Mouse (Mus musculus) limb, embryonic 14.5 days (tissue): ENCODE measurements around the gene Alox12b. TPM values are rescaled to one million over a fixed set of nuclear protein-coding genes. Genes with fewer than 3 reads are reported as not detected.

Source experiments
- ATAC-seq: fragments of 200-750 bp; cut with Nextera tagmentation; 2 replicates; pipeline ENCODE4 v1.8.0; 2017; ENCODE audit warnings: low read depth, moderate number of reproducible peaks, moderate TSS enrichment; ENCODE audit not compliant: low FRiP score
- DNase-seq: peaks from one replicate; pipeline ENCODE4 v3.0.0-alpha.2; 2015; ENCODE audit warnings: low spot score
- H3K27ac ChIP-seq: fragments of 300-500 bp; sonication (generic); replicated peaks from 2 replicates; pipeline ENCODE4 v1.5.1; 2014; ENCODE audit warnings: low read depth, mild to moderate bottlenecking, low read length, moderate library complexity, mixed read lengths
- H3K27me3 ChIP-seq: fragments of 300-500 bp; sonication (generic); 2 replicates; pipeline ENCODE4 v1.6.1; 2014; ENCODE audit warnings: low read length, mixed read lengths; ENCODE audit not compliant: control insufficient read depth, insufficient read depth
- H3K36me3 ChIP-seq: fragments of 300-500 bp; sonication (generic); 2 replicates; pipeline ENCODE4 v1.6.1; 2014; ENCODE audit warnings: mild to moderate bottlenecking, low read length, moderate library complexity, mixed read lengths; ENCODE audit not compliant: control insufficient read depth, insufficient read depth
- H3K4me1 ChIP-seq: fragments of 300-500 bp; sonication (generic); 2 replicates; pipeline ENCODE4 v1.6.1; 2014; ENCODE audit warnings: antibody characterized with exemption, low read length, mixed read lengths; ENCODE audit not compliant: control insufficient read depth, insufficient read depth
- H3K4me2 ChIP-seq: fragments of 300-500 bp; sonication (generic); replicated peaks from 2 replicates; pipeline ENCODE4 v1.6.1; 2014; ENCODE audit warnings: low read depth, mild to moderate bottlenecking, low read length, moderate library complexity; ENCODE audit not compliant: severe bottlenecking
- H3K4me3 ChIP-seq: fragments of 300-500 bp; sonication (generic); replicated peaks from 2 replicates; pipeline ENCODE4 v1.5.1; 2014; ENCODE audit warnings: low read length
- H3K9ac ChIP-seq: fragments of 300-500 bp; sonication (generic); 2 replicates; pipeline ENCODE4 v1.6.1; 2014; ENCODE audit warnings: mild to moderate bottlenecking, low read depth, low read length, moderate library complexity; ENCODE audit not compliant: severe bottlenecking
- H3K9me3 ChIP-seq: fragments of 300-500 bp; sonication (generic); 2 replicates; pipeline ENCODE4 v1.6.1; 2016; ENCODE audit warnings: low read length; ENCODE audit not compliant: control insufficient read depth
- POLR2A ChIP-seq: fragments of 200-500 bp; IDR thresholded peaks from 2 replicates; pipeline ENCODE4 v1.8.0; 2012; ENCODE audit warnings: inconsistent platforms, mild to moderate bottlenecking, moderate library complexity, borderline replicate concordance; ENCODE audit not compliant: insufficient read depth, insufficient read length; ENCODE audit errors: extremely low read depth
- WGBS: fragments of 180-500 bp; shearing (Covaris S2); extraction: QIAGEN DNeasy Blood & Tissue Kit; methylation state at CpG from one replicate; pipeline ENCODE4 v1.1.7; 2014; 5-methylcytosine and 5-hydroxymethylcytosine counted together
- polyA plus RNA-seq, 2 experiments: library from polyadenylated mRNA; depleted of rRNA in 1 of 2; stranded (reverse) in 1 of 2; unstranded in 1 of 2; fragments of >200 nt; fragmentation: Nextera tagmentation in 1 of 2; extraction: Ambion mirVana in 1 of 2; gene quantifications; 2 replicates each; pipeline versions ENCODE4 v1.2.1 to v1.2.3; 2012 to 2014

The Alox12b gene
- polyA plus RNA-seq, 2 experiments: 0.24 to 0.83 TPM

DNA sequence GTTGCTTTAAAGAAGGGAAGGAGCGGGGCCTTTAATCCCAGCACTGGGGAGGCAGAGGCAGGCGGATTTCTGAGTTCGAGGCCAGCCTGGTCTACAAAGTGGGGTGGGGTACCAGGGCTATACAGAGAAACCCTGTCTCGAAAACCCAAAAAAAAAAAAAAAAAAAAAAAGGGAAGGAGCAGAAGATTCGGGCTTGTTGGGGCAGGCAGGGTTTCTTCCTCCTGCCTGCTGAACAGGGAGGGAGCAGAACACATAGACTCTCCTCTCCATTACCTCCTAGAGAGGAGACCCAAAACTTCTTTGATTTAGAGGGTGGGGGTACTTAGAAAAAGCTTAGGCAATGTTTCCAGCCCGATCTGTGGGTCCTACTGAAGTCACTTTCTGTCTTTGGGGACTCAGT, 21.4 kb upstream of the Alox12b start:
- no peak for DNase-seq
- no peaks in the 10 kb centered on the region for H3K9me3 ChIP-seq
- H3K4me2 ChIP-seq: no peak overlapping the region
- H3K27me3 ChIP-seq: no peaks in the 10 kb centered on the region
- H3K36me3 ChIP-seq: no peaks in the 10 kb centered on the region
- no peak overlapping the region for H3K4me3 ChIP-seq
- 82% methylated on average over 6 of the region's 6 CpGs for WGBS
- H3K4me1 ChIP-seq: peaks cover 13% of the 10 kb centered on the region
- ATAC-seq: no peak
- no peak overlapping the region for H3K9ac ChIP-seq
- H3K27ac ChIP-seq: no peak overlapping the region
- TF ChIP-seq POLR2A: no peak

DNA sequence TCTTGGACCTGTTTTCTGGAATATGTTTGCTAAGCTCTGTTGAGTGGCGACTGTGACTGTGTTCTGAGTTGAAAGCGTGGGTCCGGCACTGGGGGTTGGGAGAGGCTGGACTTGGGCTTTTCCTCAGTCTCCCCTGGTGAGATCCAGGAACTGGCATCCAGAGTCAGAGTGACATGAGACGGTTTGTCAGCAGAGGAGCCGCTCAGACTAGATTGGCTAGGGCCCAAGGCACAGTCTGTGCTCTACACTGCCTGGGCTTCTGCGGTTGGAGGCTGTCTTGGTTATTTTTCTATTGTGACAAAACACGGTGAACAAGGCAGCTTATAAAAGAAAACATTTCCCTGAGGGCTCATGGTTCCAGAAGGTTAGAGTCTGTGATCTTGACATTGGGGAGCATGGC, 9.2 kb upstream of the Alox12b start:
- Histone ChIP-seq H3K4me3 (no peak overlapping the region), H3K36me3 (no peaks in the 10 kb centered on the region), H3K4me2 (no peak overlapping the region), H3K4me1 (no peaks in the 10 kb centered on the region), H3K27me3 (no peaks in the 10 kb centered on the region), H3K9me3 (no peaks in the 10 kb centered on the region), H3K9ac (no peak overlapping the region), H3K27ac (no peak overlapping the region)
- WGBS: 73% methylated on average over 7 of the region's 7 CpGs
- ATAC-seq (no peak), DNase-seq (no peak)
- no peak for TF ChIP-seq POLR2A

GRCm38 (mm10) chr11:69148451-69148960, 8.3 kb upstream of the Alox12b start:
- DNase-seq (no peak), ATAC-seq (no peak)
- H3K9ac ChIP-seq: no peak overlapping the region
- WGBS: 84% methylated on average over 5 of the region's 5 CpGs
- H3K36me3 ChIP-seq: no peaks in the 10 kb centered on the region
- H3K27me3 ChIP-seq: no peaks in the 10 kb centered on the region
- H3K4me3 ChIP-seq: no peak overlapping the region
- TF ChIP-seq POLR2A: no peak
- H3K27ac ChIP-seq: no peak overlapping the region
- H3K4me1 ChIP-seq: no peaks in the 10 kb centered on the region
- no peak overlapping the region for H3K4me2 ChIP-seq
- no peaks in the 10 kb centered on the region for H3K9me3 ChIP-seq

GRCm38 (mm10) chr11:69149728-69150127, 7.1 kb upstream of the Alox12b start:
- WGBS: 75% methylated on average over 6 of the region's 6 CpGs
- H3K9me3 ChIP-seq: no peaks in the 10 kb centered on the region
- H3K4me1 ChIP-seq: no peaks in the 10 kb centered on the region
- H3K9ac ChIP-seq: no peak overlapping the region
- TF ChIP-seq POLR2A: no peak
- no peak overlapping the region for H3K4me3 ChIP-seq
- DNase-seq: no peak
- ATAC-seq: no peak
- H3K4me2 ChIP-seq: no peak overlapping the region
- H3K36me3 ChIP-seq: no peaks in the 10 kb centered on the region
- H3K27ac ChIP-seq: no peak overlapping the region
- H3K27me3 ChIP-seq: no peaks in the 10 kb centered on the region

DNA sequence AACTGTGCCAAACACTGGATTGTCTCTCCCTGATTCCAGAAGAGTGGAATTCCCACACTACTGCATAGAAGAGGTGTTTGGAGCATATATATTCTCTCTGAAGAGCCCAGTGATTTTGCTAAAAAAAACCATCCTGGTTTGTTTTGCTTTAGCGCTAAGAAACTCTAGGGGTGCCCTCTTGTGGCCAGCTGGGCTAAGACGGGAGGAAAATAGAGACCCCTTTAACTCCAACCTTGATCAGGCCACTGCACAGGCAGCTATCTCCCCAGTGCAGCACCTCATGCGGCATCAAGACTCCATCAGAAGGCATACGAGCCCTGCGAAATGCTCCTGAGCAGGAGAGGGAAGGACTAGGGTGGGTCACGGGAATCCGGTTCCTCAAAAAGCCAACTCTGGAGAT, 6.3 kb upstream of the Alox12b start:
- H3K27ac ChIP-seq: no peak overlapping the region
- peak overlapping the region; percentile 31; the same call in 1 of the 2 replicates for H3K9ac ChIP-seq

DNA sequence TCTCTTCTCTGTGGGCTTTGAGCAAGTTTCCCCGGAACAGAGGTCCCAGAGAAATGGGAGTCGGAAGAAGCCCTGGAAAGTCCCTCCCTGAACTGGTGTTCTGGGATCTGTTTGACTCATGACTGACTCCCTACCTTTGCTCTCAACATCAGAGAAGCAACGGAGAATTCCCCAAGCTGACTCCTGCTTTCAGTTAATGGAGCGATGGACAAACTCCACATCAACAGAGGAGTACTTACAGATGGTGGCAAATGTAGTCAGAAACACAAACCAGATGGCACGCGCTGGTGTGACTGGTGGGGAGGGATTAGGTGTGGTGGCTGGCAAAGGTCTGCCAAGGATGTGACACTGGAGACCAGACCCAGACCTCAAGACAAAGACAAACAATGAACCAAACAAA, 5.8 kb upstream of the Alox12b start:
- Histone ChIP-seq H3K4me1 (no peaks in the 10 kb centered on the region), H3K4me2 (peak overlapping the region; percentile 53), H3K27ac (no peak overlapping the region), H3K9ac (no peak overlapping the region; the same call in 1 of the 2 replicates), H3K4me3 (peak overlapping the region; percentile 21), H3K27me3 (no peaks in the 10 kb centered on the region), H3K9me3 (no peaks in the 10 kb centered on the region), H3K36me3 (no peaks in the 10 kb centered on the region)
- ATAC-seq (no peak), DNase-seq (no peak)
- WGBS: 28% methylated on average over 6 of the region's 6 CpGs
- TF ChIP-seq POLR2A: no peak

More for the DNA sequence above, 6.3 kb upstream of the Alox12b start:
- Histone ChIP-seq H3K4me2 (peak overlapping the region; percentile 53), H3K4me3 (peak overlapping the region; percentile 21), H3K9me3 (no peaks in the 10 kb centered on the region), H3K4me1 (no peaks in the 10 kb centered on the region), H3K36me3 (no peaks in the 10 kb centered on the region), H3K27me3 (no peaks in the 10 kb centered on the region)
- no peak for TF ChIP-seq POLR2A
- peak; percentile 67 for ATAC-seq
- 5% methylated on average over 7 of the region's 7 CpGs for WGBS
- DNase-seq: peak; percentile 82
